Mouse (Mus musculus): ENCODE measurements around the gene Gm45021. TPM values are rescaled to one million over a fixed set of nuclear protein-coding genes. Genes with fewer than 3 reads are reported as not detected.
"Not testable (repeated sequence)": the region's sequence is repeated elsewhere in the genome, so short reads cannot be mapped to it uniquely, and the experiment has no call there.

The Gm45021 gene
- total RNA-seq, 2 experiments from 2014 or later: not detected

GRCm38 (mm10) chr6:48613464-48613863 is 24.1 kb downstream of the Gm45021 start:
- DNase-seq (ENCODE audit: low spot score): no peak

GRCm38 (mm10) chr6:48614756-48615155 is 25.3 kb downstream of the Gm45021 start:
- no peak for DNase-seq (ENCODE audit: low spot score)

GRCm38 (mm10) chr6:48620031-48620430 is 30.6 kb downstream of the Gm45021 start:
- DNase-seq (ENCODE audit: low spot score): no peak

- DNase-seq (ENCODE audit: low spot score): not testable (repeated sequence)
Observed at GRCm38 (mm10) chr6:48622186-48622843, 32.9 kb downstream of the Gm45021 start.

GRCm38 (mm10) chr6:48623460-48623859 is 34.0 kb downstream of the Gm45021 start:
- DNase-seq (ENCODE audit: low spot score): no peak

GRCm38 (mm10) chr6:48626464-48626863 is 37.1 kb downstream of the Gm45021 start, which contains the start of gene AI854703:
TSS of gene AI854703 (plus strand) at chr6:48626764.
- DNase-seq (ENCODE audit: low spot score): no peak

- DNase-seq (ENCODE audit: low spot score): peak; percentile 38
Observed at GRCm38 (mm10) chr6:48626984-48627383, 37.6 kb downstream of the Gm45021 start.

- no peak for DNase-seq (ENCODE audit: low spot score)
Observed at GRCm38 (mm10) chr6:48627511-48627924, 38.1 kb downstream of the Gm45021 start.

- no peak for DNase-seq (ENCODE audit: low spot score)
Observed at GRCm38 (mm10) chr6:48628377-48628776, 39.0 kb downstream of the Gm45021 start.

GRCm38 (mm10) chr6:48628808-48629660 is 39.6 kb downstream of the Gm45021 start:
- DNase-seq (ENCODE audit: low spot score): no peak

GRCm38 (mm10) chr6:48629661-48630034 is 40.2 kb downstream of the Gm45021 start:
- no peak for DNase-seq (ENCODE audit: low spot score)

GRCm38 (mm10) chr6:48630831-48631230 is 41.4 kb downstream of the Gm45021 start:
- DNase-seq (ENCODE audit: low spot score): no peak

GRCm38 (mm10) chr6:48635105-48635504 is 45.7 kb downstream of the Gm45021 start:
- DNase-seq (ENCODE audit: low spot score): no peak

- no peak for DNase-seq (ENCODE audit: low spot score)
Observed at GRCm38 (mm10) chr6:48636515-48636914, 47.1 kb downstream of the Gm45021 start.

GRCm38 (mm10) chr6:48637811-48638500 is 48.5 kb downstream of the Gm45021 start:
- no peak for DNase-seq (ENCODE audit: low spot score)

GRCm38 (mm10) chr6:48638553-48638952 is 49.1 kb downstream of the Gm45021 start:
- no peak for DNase-seq (ENCODE audit: low spot score)

GRCm38 (mm10) chr6:48641391-48641790 is 52.0 kb downstream of the Gm45021 start:
- DNase-seq (ENCODE audit: low spot score): no peak

GRCm38 (mm10) chr6:48642764-48643292 is 53.4 kb downstream of the Gm45021 start:
- DNase-seq (ENCODE audit: low spot score): peak; percentile 52

- DNase-seq (ENCODE audit: low spot score): peak; percentile 73
Observed at GRCm38 (mm10) chr6:48645660-48646308, 56.4 kb downstream of the Gm45021 start.

- no peak for DNase-seq (ENCODE audit: low spot score)
Observed at GRCm38 (mm10) chr6:48646309-48646690, 56.9 kb downstream of the Gm45021 start.

- no peak for DNase-seq (ENCODE audit: low spot score)
Observed at GRCm38 (mm10) chr6:48646995-48647394, 57.6 kb downstream of the Gm45021 start, which contains the start of gene Gimap8. TSS of gene Gimap8 (plus strand) at chr6:48647234.
